Mouse (Mus musculus) ovary, adult 18-20 months (tissue): ENCODE measurements around the gene Fam178b.
"Not testable (repeated sequence)": the region's sequence is repeated elsewhere in the genome, so short reads cannot be mapped to it uniquely, and the experiment has no call there.

Experiments used
- DNase-seq: peaks from one replicate; pipeline ENCODE4 v3.0.0; 2022; ENCODE audit warnings: low spot score, mixed read lengths

The Fam178b gene

DNA sequence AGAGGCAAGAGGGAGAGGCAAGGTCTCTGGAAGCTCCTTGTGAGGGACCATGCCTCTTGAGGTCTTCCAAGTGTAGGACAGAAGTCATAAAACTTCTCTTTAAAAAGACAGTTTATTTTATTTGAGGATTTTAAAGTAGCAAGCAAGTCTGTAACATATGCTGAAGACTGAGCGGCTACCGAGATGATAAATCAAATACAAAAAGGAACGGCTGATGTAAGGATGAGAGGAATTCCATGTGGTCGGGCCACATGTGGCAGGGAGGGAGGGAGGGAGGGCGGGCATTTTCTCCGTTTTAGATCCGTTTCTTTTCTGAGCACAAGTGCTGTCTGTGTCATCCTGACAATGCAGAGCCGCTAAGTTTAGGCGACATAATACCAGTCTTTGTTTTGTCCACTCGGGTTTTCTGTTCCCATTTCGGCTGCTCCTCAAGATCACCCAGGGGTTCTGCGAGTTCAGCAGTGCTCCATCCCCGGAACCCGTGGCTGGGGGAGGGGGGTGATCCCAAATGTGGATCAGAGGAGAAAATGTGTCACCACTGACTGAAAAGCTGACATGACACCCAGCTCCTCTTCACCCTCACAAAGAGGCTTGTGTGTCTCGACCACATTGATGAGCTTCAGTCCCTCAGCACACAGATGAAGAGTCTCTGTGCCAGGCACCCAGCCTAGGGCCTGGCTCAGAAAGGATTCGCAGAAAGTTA, 10.2 kb downstream of the Fam178b start:
- DNase-seq = no peak

DNA sequence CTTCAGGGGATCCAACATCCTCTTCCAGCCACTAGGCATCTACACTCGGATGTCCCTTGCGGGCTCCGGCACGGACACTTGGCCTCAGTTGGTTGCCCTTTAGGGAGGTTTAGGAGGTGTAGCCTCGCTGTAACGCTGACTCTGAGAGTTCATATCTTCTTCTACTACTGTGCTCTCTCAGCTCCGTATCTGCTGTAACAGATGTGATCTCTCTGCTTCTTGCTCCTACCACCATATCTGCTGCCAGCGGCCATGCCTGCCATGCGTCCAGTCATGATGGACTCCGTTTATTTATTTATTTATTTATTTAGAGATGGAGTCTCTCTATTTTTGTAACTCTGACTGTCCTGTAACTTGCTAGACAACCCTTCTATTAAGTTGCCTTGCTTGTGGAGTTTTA, 11.7 kb downstream of the Fam178b start:
- DNase-seq = no peak

DNA sequence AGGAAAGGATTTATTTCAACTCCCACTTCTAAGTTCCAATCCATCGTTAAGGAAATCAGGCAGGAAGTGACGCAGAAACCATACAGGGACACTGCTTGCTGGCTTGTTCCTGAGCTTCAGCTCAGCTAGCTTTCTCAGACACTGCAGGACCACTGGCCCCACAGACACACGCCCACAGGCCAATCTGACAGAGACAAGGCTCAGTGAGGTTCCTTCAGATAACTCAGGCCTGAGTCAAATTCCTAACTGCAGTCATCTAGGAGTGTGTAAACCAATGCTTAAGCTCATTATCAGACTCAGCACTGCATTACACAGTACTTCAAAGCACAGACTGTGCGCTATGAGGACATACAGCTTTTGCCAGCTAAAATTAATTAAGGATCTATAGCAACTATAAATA, 12.7 kb downstream of the Fam178b start:
- no peak for DNase-seq

DNA sequence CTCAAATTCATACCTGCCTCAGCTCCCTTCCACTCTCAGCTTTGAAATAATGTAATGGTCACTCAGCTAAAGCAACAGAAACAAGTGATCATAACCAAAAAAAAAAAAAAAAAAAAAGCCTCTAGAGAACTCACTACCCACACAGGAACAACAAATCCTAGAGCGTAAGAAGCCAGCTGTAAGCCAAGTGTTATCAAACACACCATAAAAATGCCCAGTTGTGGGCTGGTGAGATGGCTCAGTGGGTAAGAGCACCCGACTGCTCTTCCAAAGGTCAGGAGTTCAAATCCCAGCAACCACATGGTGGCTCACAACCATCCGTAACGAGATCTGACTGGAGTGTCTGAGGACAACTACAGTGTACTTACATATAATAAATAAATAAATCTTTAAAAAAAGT, 15.0 kb downstream of the Fam178b start:
- not testable (repeated sequence) for DNase-seq

DNA sequence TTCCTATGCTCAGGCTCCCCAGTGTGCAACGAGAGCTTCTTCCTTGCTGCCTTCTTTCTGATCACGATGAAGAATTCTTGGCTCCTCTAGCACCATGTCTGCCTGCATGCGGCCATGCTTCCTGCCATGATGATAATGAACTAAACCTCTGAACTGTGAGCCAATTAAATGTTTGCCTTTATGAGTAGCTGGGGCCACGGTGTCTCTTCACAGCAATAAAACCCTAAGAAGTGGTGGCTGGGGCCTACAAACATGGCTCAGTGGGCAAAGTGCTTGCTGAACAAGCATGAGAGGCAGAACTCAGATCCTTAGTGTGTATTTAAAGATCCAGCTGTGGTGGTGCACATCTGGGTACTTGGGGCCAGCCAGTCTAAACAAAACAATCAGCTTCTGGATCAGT, 17.0 kb downstream of the Fam178b start:
- DNase-seq = no peak

DNA sequence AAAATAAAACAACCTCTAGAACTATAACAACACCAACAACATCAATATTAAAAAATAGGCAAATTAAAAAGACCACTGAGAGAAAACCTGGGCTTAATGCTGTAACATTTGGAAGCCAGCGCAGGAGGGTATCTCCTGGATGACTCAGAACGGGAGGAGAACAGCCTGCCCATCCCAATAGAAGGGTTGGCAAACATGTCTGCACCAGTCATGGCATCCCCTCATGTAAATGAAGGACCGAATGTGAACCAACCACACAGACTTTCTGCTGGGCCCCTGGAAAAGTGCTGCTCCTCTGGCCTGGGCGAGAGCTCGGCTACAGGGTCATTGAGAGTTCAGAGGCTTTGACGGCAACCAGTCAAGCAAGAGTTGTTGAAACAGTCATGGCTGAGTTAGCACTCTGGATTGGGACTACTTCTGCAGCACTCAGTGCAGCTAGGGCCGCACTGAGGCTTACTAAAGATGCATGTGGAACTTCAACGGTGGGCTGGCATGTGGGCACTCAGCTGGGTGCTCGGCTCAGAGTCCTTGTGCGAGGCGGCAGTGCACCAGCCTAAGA, 17.7 kb downstream of the Fam178b start:
- no peak for DNase-seq

DNA sequence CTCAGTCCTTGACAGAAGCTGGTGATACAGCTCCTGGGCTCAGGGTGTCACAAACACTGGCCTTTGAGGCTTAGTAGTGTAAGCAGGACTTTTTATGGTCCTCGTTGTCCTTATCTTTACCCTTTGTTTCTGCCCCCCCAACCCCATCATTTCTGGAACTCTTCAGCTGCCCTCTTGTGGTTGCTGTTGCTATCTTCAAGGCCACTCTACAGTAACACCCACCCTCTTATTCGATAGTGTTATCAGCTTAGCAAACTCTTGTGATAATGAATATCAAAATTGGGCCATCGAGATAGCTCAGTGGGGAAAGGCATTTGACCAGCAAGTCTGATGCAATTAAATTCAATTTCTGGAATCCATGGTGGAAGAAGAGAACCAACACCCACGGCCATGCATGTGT, 18.5 kb downstream of the Fam178b start:
- peak; percentile 33 for DNase-seq

DNA sequence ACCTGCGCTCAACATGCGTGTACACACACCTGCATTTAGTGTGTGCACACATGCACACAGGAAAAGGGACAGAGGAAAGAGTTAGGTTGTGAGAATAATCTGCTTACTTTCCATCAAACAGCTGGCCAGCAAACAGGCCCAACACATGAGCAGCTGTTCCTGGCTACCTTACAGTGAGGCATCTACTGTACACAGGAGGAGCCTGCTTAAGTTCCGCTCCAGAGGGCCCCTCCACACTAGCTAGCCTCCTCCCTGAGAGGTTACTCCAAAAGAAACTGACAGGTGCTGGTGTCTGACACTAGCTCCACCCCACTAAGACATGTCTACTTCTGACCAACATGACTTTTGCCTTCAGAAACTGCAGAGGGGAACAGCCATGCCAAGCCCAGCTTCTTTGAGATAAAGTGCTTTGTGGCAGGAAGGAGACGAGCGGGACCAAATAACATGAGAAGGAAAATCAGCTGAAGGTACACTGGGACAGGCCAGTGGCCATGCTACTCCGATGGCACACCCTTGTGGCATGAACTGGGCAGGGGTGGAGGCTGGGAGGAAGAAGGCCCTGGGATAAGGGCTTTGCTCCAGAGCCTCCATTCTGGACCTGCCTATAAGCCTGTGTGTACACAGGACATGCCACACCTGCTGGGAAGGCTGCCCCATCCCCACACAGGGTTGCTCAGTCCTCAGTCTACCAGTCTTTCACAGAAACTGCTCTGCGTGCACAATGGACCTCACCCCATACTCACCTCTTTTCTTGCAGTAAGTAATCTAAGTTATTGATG, 24.2 kb downstream of the Fam178b start:
- DNase-seq = no peak

DNA sequence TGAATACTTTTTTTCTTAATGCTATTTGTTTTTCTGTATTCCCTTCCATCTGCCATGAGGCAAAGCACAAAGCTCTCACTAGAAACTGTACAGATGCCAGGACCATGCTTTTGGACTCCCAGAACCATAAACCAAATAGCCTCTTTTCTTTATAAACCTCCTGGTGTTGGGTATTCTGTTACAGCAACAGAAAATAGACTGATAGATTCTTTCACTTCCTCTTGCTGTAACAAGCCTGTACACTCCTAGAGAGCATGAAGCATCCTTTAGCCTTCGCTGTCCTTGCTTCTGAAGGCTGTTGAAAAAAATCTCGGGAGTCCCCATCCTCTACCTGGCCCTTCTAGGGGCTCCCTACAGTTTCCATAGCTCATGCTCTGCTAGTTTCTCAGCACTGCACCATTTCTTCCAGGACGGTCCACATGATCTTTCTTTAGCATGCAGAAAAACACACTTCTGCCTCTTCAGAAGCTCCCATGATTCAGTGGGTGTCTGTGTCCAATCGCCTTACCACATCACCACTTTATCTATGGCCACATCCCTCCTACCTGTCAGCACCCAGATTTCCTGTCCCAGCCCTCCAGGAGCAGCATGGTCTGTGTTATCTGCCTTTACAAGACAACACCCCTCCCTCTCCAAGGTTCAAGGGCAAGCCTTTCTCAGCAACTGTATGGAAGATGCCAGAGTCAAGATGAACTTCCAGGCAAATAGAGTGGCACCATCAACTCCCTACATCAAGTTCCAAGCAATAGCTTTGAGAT, 25.1 kb downstream of the Fam178b start:
- no peak for DNase-seq

DNA sequence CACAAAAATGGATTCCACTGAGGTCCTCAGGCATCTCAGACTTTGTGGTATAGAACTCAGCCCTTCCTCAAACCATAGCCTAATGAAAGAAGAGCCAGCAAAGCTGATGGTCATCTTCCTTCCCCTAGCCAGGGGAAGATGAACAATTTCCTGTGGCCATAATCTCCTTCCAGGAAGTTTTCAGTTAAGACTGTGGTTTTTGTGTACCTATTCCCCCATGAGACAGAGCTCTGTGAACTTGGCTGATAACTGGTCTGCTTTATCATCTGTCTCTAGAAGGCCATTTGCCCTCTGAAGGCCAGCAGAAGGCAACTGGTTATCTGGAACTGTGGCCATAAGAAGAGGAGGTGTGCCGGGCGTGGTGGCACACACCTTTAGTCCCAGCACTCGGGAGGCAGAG, 26.8 kb downstream of the Fam178b start:
- no peak for DNase-seq

DNA sequence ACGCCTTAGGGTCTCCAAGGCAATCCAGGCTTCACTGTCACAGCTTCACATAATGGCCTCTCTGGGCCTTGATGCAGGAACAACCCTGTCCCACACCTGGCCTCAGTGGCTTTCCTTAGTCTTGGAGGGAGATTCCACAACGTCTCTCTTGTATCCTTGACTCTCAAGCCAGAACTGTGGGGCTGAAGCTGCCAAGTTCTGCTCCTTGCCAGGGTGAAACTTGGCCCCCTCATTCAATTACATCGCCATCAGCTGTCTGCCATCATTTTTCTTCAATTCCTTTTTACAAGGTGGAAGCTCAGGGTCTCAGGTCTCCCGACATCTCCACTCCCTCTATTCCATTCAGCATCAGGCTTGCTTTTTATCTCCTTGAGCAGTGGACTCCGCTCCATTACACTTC, 27.9 kb downstream of the Fam178b start:
- DNase-seq = no peak

DNA sequence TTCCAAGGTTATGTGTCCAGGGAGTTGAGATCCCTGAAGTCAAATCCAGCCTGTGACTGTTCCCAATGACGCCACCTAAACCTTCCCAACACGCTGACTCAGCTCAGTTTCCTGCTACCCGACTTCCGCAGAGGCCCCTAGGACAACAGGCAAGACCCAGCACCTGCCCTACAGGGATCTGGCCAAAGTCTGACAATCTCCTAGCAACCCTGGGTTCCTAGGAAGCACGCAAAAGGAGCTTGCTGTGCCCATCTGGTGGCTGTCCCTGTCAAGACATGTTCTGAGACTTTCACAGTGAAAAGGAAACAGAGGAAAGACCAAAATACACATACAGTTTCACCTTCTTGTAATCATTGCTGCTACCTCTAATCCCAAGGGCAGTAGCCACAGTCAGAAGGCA, 35.4 kb downstream of the Fam178b start:
- no peak for DNase-seq

DNA sequence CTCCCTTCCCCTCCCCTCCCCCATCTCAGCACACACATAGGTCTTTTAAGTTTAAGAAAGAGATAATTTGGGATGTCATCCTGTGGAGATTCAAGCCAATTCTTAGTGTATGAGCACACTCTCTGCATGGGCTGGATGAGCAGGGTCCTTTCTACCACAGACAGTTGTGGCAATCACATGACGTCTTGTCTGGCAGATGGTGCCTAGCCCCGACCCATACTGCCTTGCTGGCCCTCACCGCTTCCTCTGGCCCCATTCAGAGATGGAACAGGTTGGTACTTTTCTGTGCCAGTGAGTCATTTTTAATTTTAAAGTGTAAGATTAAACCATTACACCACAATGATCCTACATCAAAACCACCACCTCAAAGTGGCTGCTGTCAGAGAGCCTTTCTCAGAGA, 36.7 kb downstream of the Fam178b start:
- DNase-seq = no peak

DNA sequence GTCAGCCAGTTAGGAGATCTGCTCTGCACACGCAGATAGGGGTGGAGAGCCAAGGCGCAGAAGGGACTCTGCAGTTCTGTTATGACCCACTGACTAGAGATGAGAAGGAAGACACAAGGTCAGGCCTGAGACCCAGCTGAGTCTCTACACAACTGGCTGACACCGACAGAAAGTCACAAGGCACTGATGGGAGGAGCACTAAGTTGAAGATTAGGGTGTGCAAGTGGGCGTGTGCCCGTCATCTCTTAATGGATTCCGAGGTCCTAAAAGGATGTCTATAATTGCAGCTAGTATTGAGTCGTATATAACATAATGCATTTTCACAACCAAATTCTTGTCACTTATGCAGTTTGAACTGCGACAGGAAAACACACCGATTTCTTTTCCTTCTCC, 38.4 kb downstream of the Fam178b start:
- no peak for DNase-seq

DNA sequence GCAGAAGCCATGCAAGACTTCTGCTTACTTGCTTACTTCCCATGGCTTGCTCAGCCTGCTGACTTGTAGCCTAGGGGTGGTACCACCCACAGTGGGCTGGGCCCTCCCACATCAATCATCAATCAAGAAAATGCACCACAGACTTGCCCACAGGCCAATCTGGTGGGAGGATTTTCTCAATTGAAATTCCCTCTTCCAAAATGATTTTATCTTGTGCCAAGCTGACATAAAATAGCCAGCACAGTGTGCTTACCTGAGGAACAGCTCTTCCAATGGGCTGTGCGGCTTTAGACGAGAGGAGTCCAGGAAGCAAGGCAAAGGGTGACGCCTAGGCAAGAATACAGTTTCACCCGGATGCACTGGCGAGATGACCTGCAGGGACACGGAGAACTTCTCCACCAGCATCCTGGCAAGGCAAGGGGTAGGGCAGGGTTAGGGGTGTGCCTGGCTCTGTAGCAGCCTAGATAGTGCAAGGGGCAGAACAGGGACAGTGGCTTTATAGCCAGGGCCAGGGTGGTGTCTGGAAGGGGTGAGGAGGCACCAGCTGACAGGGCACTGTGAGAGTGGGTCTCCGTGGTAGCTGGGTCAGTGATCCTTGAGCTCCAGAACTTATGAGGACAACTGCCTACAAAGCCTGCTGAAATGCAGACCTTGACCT, 38.9 kb downstream of the Fam178b start:
- no peak for DNase-seq

DNA sequence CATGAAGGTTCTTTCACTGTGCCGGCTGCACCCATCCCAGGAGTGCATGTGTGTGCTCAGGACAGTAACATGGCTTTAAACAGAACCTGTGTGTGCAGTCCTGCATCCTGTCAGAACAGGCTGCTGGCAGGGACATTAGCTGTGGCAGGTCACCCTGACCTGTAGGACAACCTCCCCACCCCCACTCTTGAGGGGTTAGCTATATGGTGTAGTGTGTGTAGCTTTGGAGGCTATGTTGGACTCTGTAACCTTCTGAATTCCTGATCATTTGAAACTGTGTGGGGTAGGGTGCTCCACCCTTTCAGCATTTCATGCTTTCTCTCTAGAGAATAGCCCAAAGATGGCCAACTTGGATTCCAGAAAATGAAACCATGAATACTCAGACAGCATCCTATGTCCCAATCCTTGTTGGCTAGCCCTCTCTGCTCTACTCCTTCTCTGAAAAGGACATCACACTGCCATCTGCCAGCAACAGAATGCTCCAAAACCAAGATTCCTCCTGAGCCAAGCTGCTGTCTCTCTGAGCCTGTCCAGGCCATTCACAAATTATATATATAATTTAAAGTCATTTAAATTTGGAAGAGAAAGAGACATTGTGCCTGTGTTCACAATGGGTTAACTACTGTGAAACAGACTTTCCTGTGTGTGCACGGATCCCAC, 47.0 kb downstream of the Fam178b start:
- no peak for DNase-seq

DNA sequence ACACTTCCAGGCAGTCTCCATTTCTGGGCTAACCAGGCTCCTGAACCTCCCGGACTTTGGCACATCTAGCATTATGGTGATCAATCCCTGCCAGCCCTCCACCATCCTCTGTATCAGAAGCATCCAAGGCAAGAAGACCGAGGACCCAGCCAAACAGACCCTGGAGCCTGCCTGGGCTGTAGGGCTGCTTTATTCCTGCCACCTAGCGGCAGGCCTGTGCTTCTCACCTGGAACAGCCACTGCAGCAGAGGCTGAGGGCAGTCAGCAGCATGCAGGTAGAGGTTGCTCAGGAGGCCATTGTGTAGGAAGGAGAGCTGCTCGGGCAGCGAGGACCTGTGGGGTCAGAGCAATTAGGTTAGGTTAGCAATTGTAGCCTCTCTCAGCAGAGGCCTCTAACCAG, 48.0 kb downstream of the Fam178b start:
- DNase-seq = peak; percentile 57

DNA sequence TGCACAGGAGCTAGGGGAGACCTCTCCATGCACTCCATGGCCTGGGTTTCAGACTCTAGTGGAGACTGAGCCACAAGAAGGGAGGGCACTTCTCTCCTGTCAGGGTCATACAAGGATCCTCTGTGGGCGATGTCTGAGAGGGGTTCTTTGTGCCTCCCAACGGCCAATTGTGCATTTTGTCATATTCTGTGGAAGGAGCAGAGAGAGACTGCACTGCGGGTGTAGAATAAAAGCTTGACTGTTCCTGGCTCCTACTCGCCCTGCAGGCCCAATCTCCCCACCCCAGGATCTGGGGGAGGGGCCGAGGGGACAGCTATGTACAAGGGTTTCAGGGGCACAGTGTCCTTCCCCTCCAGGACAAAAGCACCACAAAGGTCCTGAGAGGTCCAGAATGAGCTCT, 49.1 kb downstream of the Fam178b start:
- DNase-seq = no peak

DNA sequence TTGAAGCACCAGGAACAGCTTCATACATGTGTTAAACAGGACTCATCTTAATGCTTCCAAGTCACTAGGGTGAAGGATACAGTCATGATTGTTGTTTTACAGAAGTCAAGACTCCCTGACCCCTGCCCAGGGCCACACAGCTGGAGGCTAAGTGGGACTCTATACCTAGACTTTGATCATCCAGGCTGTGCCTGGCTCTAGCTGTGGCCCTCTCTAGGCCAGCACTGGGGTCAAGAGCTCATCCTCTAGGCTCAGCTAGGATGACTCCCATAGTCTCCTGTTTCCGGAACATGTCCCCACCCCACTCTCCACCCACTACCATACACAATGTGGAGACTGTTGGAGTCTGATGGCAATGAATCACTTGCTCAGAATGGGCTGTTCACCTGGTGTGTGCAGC, 50.1 kb downstream of the Fam178b start:
- no peak for DNase-seq

DNA sequence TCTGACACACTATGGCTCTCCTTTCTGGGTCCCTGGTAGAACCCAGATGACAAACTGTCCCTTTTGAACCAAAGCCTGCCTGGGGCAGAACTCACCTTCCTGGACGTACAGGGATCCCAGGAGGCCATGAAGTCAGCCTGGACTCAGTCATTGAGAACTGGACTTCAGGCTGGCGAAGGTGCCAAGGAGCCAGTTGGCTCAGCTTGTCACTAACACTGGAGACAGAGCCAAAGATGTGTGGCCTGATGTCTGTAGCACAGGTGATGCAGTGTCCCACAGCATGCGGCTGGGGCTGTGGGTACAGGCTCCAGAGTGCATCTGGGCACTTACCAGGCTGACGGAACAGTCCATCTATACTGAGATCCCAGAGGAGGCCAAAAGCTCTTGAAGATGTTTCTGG, 50.9 kb downstream of the Fam178b start:
- no peak for DNase-seq

DNA sequence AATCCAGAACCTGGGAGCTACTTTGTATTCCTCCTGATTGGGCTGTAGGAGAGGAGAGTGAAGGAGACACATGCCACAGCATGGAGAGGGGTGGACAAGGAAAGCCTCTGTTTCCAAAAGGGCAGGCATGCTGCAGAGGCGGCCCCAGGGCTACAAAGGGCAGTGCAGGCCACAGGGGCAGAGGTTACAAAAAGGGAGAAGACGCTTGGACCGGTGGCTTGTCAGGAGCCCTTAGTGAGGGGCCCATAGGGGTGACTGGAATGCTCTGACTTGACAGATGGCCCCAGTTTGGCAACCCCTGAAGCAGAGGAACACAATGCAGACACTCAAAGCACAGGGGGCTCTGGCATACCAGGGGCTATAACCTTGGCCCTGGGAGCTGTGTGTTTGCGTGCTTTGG, 51.6 kb downstream of the Fam178b start:
- no peak for DNase-seq
